Mouse (Mus musculus) stomach, postnatal 0 days (tissue): ENCODE measurements around the gene Adamts4. TPM values are rescaled to one million over a fixed set of nuclear protein-coding genes. Genes with fewer than 3 reads are reported as not detected.
"Not testable (repeated sequence)": the region's sequence is repeated elsewhere in the genome, so short reads cannot be mapped to it uniquely, and the experiment has no call there.

Source experiments
- ATAC-seq: fragments of 200-750 bp; cut with Nextera tagmentation; 2 replicates; pipeline ENCODE4 v1.8.0; 2017; ENCODE audit not compliant: low FRiP score, low TSS enrichment
- DNase-seq: peaks from one replicate; pipeline ENCODE4 v3.0.0-alpha.2; 2016; ENCODE audit warnings: low spot score
- H3K27ac ChIP-seq: fragments of 300-500 bp; sonication (generic); replicated peaks from 2 replicates; pipeline ENCODE4 v1.5.1; 2014; ENCODE audit warnings: mild to moderate bottlenecking, control low read depth
- H3K27me3 ChIP-seq: fragments of 300-500 bp; sonication (generic); 2 replicates; pipeline ENCODE4 v1.6.1; 2014; ENCODE audit warnings: low read length; ENCODE audit not compliant: control insufficient read depth, insufficient read depth
- H3K36me3 ChIP-seq: fragments of 300-500 bp; sonication (generic); 2 replicates; pipeline ENCODE4 v1.6.1; 2014; ENCODE audit warnings: low read length, mixed read lengths; ENCODE audit not compliant: control insufficient read depth, insufficient read depth
- H3K4me1 ChIP-seq: fragments of 300-500 bp; sonication (generic); replicated peaks from 2 replicates; pipeline ENCODE4 v1.6.1; 2014; ENCODE audit warnings: antibody characterized with exemption; ENCODE audit not compliant: control insufficient read depth, insufficient read depth
- H3K4me2 ChIP-seq: fragments of 300-500 bp; sonication (generic); replicated peaks from 2 replicates; pipeline ENCODE4 v1.6.1; 2014; ENCODE audit warnings: low read depth, mild to moderate bottlenecking, control low read depth, moderate library complexity
- H3K4me3 ChIP-seq: fragments of 300-500 bp; sonication (generic); 2 replicates; pipeline ENCODE4 v1.5.1; 2014; ENCODE audit warnings: low read depth, low read length, control low read depth
- H3K9ac ChIP-seq: fragments of 300-500 bp; sonication (generic); 2 replicates; pipeline ENCODE4 v1.6.1; 2014; ENCODE audit warnings: mild to moderate bottlenecking, low read length, control low read depth, mixed read lengths
- H3K9me3 ChIP-seq: fragments of 300-500 bp; sonication (generic); 2 replicates; pipeline ENCODE4 v1.6.1; 2016; ENCODE audit warnings: low read length; ENCODE audit not compliant: control insufficient read depth
- CTCF ChIP-seq: IDR thresholded peaks from 2 replicates; pipeline ENCODE4 v1.5.1; 2016; ENCODE audit warnings: antibody characterized with exemption, low read depth, mild to moderate bottlenecking, moderate library complexity
- EP300 ChIP-seq: optimal IDR thresholded peaks from 2 replicates; pipeline ENCODE3; 2016; ENCODE audit warnings: antibody characterized with exemption
- WGBS: fragments of 180-500 bp; shearing (Covaris S2); extraction: QIAGEN DNeasy Blood & Tissue Kit; methylation state at CpG from one replicate; pipeline ENCODE4 v1.1.7; 2014; 5-methylcytosine and 5-hydroxymethylcytosine counted together
- polyA plus RNA-seq: library from polyadenylated mRNA; unstranded; fragments of >200 nt; fragmentation: Nextera tagmentation; extraction: Ambion mirVana; gene quantifications from 2 replicates; pipeline ENCODE4 v1.2.1, GENCODE M21; 2015

Gene Adamts4
- polyA plus RNA-seq, 1 experiment from 2014 or later = 3.9 TPM

- Histone ChIP-seq H3K9me3 (no peaks in the 10 kb centered on the region), H3K4me2 (peak overlapping the region; percentile 81; the same call in 1 of the 2 replicates), H3K4me1 (peaks cover 5% of the 10 kb centered on the region; the same call in 1 of the 2 replicates), H3K36me3 (peaks cover 11% of the 10 kb centered on the region), H3K4me3 (no peak overlapping the region), H3K27me3 (no peaks in the 10 kb centered on the region), H3K27ac (peak overlapping the region; percentile 49; the same call in 1 of the 2 replicates), H3K9ac (no peak overlapping the region)
- WGBS = 61% methylated on average over 4 of the region's 4 CpGs
- DNase-seq (no peak), ATAC-seq (no peak)
- no peak for TF ChIP-seq CTCF
- TF ChIP-seq EP300 = no peak
These were observed 38.1 kb downstream of the Adamts4 start for GRCm38 (mm10) chr1:171288328-171288727.

GRCm38 (mm10) chr1:171293351-171293750 is 43.1 kb downstream of the Adamts4 start:
- Histone ChIP-seq H3K4me2 (peak overlapping the region; percentile 74), H3K27ac (peak overlapping the region; percentile 96; the same call in 1 of the 2 replicates), H3K9me3 (no peaks in the 10 kb centered on the region), H3K4me3 (peak overlapping the region; percentile 80; the same call in 1 of the 2 replicates), H3K27me3 (no peaks in the 10 kb centered on the region), H3K4me1 (peaks cover 2% of the 10 kb centered on the region; the same call in 1 of the 2 replicates), H3K36me3 (peaks cover 7% of the 10 kb centered on the region), H3K9ac (no peak overlapping the region)
- TF ChIP-seq EP300 (no peak), CTCF (no peak)
- ATAC-seq (peak; percentile 11; the same call in 1 of the 2 replicates), DNase-seq (peak; percentile 49)
- WGBS = 57% methylated on average over 3 of the region's 3 CpGs

GRCm38 (mm10) chr1:171293906-171294297 is 43.7 kb downstream of the Adamts4 start:
- Histone ChIP-seq H3K4me1 (peaks cover 2% of the 10 kb centered on the region; the same call in 1 of the 2 replicates), H3K27me3 (no peaks in the 10 kb centered on the region), H3K27ac (peak overlapping the region; percentile 96), H3K9me3 (no peaks in the 10 kb centered on the region), H3K4me2 (peak overlapping the region; percentile 74), H3K4me3 (peak overlapping the region; percentile 80), H3K36me3 (peaks cover 6% of the 10 kb centered on the region), H3K9ac (peak overlapping the region; percentile 89)
- no peak for TF ChIP-seq CTCF
- WGBS = 29% methylated on average over 5 of the region's 5 CpGs
- ATAC-seq = no peak
- DNase-seq = no peak

GRCm38 (mm10) chr1:171294298-171295062 is 44.3 kb downstream of the Adamts4 start, which contains the start of gene Ufc1:
Gene Ufc1, minus strand, starts transcription at chr1:171295024.
- Histone ChIP-seq H3K36me3 (peaks cover under 1% of the 10 kb centered on the region; the same call in 1 of the 2 replicates), H3K9me3 (no peaks in the 10 kb centered on the region), H3K27ac (peak within 1 kb of the TSS; percentile 96), H3K4me3 (peak within 1 kb of the TSS; percentile 80), H3K27me3 (no peaks in the 10 kb centered on the region), H3K9ac (peak within 1 kb of the TSS; percentile 89), H3K4me1 (peaks cover 2% of the 10 kb centered on the region; the same call in 1 of the 2 replicates), H3K4me2 (peak within 1 kb of the TSS; percentile 74)
- peak; percentile 82 for ATAC-seq
- under 1% methylated on average over 42 of the region's 42 CpGs for WGBS
- peak; percentile 83 for DNase-seq
- TF ChIP-seq CTCF (peak; percentile 45), EP300 (peak; percentile 70)

- Histone ChIP-seq H3K9ac (peak overlapping the region; percentile 89), H3K4me1 (peaks cover 2% of the 10 kb centered on the region; the same call in 1 of the 2 replicates), H3K27ac (peak overlapping the region; percentile 96), H3K4me2 (peak overlapping the region; percentile 51), H3K4me3 (peak overlapping the region; percentile 80), H3K36me3 (no peaks in the 10 kb centered on the region), H3K27me3 (no peaks in the 10 kb centered on the region), H3K9me3 (no peaks in the 10 kb centered on the region)
- WGBS = 11% methylated on average over 3 of the region's 3 CpGs
- TF ChIP-seq CTCF (no peak), EP300 (no peak)
- no peak for ATAC-seq
- no peak for DNase-seq
These were observed 44.8 kb downstream of the Adamts4 start for GRCm38 (mm10) chr1:171295063-171295402.

GRCm38 (mm10) chr1:171298226-171298625 is 48.0 kb downstream of the Adamts4 start:
- TF ChIP-seq EP300 = no peak
- TF ChIP-seq CTCF = no peak

GRCm38 (mm10) chr1:171306157-171306556 is 55.9 kb downstream of the Adamts4 start:
- not testable (repeated sequence) for H3K4me1 ChIP-seq, H3K27ac ChIP-seq, DNase-seq, H3K9me3 ChIP-seq, H3K27me3 ChIP-seq, H3K36me3 ChIP-seq, ATAC-seq, H3K4me3 ChIP-seq, H3K4me2 ChIP-seq, H3K9ac ChIP-seq
- WGBS = 61% methylated on average over 5 of the region's 5 CpGs

More at GRCm38 (mm10) chr1:171298226-171298625, 48.0 kb downstream of the Adamts4 start:
- Histone ChIP-seq H3K4me2 (no peak overlapping the region), H3K9me3 (no peaks in the 10 kb centered on the region), H3K4me3 (no peak overlapping the region), H3K9ac (no peak overlapping the region), H3K36me3 (no peaks in the 10 kb centered on the region), H3K27ac (no peak overlapping the region), H3K27me3 (no peaks in the 10 kb centered on the region), H3K4me1 (peaks cover 2% of the 10 kb centered on the region; the same call in 1 of the 2 replicates)
- ATAC-seq (no peak), DNase-seq (no peak)
- 63% methylated on average over 3 of the region's 3 CpGs for WGBS
